Mouse (Mus musculus): ENCODE data around the gene Bicra.

DNA sequence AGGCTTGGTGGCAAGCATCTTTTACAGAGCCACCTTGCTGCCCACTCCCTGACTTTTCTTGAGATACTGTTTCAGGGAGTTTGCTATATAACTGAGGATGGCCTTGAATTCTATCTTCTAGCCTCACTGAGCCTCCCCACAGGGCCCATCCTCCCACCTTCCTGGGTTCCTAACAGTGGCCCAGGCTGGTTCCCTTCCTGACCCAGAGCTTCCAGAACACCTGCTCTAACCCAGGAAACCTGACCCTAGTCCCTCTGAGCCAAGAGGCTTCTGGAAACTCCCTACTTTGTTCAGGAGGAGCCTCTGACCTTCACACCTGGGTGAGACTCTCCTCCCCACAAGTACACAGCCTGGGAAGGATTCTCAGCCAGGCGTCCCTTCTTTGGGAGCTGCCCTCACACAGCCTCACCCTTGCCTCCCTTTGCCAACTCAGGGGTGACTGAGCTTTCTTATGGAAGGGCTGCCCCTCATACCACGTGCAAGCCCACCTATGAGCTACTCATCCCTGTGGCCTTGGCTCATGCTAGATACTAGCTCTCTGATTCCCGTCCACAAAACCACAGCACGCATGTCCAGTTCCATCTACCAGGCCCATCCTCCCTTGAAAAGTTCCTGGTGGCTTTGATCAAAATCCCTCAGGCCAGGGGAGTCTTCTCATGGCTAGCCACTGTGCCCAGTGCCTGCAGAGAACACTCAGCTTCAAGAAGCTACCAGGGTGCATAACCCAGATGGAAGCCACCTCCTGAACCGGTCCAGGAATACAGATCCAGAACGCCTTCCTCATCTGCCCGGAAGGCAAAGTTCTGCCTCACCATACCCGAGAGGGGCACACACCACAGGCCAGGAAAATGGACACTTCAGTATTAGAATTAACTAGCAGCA is 13.9 kb downstream of the Bicra start:
- TF ChIP-seq CTCF (IDR thresholded peaks at IDR 0.05; ENCODE audit: low read depth) (no peak), EP300 (IDR thresholded peaks at IDR 0.05; ENCODE audit: low read depth) (no peak)

Measured in liver, embryonic 14.5 days (tissue).